Mouse (Mus musculus) layer of hippocampus, adult 11-12 months (tissue): Measurements from ENCODE around the gene Itgax.
"Not testable (repeated sequence)": the region's sequence is repeated elsewhere in the genome, so short reads cannot be mapped to it uniquely, and the experiment has no call there.

Experiments used
- DNase-seq: peaks from one replicate; pipeline ENCODE4 v3.0.0; 2022; ENCODE audit warnings: low spot score

The Itgax gene

DNA sequence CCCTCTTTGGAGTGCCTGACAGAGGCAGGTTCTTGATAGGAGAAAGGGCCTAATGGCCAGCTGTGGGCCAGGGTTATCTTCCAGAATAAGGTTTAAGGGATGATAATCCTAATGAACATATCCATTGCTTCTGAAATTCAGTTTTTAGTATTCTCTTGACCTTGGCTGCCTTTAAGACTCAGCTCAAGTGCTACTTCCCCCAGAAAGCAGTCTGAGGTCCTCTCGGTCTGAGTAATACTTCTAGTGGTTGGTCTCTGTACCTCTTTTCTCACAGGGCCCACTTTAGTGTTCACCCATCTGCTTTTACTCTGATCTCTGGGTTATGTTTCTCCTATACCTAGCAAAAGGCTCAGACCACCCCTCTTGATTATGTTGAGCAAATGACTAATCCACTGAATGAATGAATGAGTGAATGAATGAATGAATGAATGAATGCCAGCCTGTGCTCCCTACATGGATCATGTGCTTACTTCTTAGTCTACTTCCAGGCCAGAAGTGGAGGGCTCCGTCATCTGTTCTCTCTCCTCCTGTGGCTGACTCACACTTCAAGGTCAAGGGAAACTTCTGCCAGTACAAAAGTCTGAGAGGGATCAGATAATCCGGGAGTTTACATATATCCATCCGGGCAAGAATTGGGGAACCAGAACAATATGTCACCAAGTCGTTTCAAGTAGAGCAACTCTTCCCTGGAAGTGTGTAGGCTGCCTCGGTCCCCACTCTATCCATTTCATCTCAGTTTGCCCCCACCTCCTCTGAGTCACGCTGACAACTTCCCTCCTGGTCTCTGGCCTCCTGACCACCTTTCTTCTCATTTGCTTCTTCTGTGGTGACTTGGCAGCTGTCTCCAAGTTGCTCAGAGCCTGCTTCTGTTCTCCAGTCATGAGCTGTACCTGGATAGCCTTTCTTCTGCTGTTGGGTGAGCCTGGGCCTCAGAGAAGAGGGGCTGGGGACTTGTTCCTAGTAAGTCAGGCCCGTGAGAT, at the start of gene Itgax:
Gene Itgax, plus strand, starts transcription at position 807 of the 980 bp plus-strand sequence.
- no peak for DNase-seq

DNA sequence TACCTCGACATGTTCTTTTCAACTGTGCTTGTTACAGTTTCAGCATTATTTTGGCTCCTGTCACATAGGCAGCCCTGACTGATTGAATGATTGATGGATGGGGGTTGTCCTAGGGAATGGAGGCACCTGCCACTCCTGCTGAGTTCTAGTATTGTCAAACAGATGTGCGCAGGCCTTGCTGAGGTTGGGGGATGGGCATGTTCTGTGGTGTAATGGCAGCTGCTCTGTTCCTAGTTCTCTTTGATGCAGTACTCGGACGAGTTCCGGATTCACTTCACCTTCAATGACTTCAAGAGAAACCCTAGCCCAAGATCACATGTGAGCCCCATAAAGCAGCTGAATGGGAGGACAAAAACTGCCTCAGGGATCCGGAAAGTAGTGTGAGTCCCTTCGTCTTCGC, 49.3 kb upstream of the Itgax start:
- no peak for DNase-seq

DNA sequence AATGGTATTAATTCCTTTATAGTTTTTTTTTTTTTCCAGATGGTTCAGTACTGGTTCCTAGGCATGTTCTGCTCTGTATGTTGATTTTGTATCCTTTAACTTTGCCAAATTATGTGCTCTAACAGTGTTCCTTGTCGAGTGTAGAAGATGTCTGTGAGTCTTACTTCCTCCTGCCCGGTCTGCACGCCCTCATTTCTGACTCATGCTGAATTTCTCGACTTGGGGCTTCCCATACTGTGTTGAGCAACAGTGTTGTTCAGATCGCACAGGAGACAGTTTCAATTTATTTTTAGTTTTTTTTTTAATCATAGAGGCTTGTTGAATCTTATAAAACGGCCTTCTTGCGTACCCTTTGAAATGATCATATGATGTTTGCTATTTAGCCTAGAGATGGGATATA, 40.2 kb upstream of the Itgax start:
- no peak for DNase-seq

DNA sequence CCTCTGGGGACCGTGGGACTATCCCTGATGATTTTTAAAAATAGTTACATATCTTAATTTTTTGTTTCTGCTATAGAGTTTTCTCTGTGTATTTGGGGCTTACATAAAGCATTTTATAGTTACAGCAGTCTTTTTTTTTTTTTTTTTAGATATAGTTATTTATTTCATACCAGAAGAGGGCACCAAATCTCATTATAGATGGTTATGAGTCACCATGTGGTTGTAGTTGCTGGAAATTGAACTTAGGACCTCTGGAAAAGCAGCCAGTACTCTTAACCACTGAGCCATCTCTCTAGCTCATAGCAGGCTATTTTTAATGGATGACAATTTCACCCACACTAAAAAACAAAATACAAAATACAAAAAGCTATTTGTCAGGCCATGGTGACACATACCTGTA, 31.2 kb upstream of the Itgax start:
- no peak for DNase-seq

DNA sequence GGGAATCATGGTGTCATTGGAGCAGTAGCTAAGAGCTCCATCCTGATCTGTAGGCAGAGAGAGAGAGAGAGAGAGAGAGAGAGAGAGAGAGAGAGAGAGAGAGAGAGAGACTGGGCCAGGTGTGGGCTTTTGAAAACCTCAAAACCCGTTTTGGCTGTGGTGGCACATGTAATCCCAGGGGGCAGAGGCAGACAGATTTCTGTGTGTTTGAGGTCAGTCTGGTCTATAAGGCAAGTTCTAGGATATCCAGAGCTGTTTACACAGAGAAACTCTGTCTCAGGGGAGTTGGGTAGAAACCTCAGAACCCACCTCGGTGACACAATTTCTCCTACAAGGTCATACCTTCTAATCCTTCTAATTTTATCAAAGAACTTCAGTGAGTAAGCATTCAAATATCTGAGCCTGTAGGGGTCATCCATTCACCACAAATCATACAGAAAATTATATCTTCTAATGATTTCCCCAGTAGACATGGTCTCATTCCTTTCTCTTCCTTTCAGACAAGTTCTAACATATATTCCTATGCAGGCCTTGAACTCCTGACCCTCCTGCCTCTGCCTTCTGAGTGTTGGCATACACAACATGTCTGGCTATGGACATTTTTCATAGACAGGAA, 28.5 kb upstream of the Itgax start:
- DNase-seq, result no peak

DNA sequence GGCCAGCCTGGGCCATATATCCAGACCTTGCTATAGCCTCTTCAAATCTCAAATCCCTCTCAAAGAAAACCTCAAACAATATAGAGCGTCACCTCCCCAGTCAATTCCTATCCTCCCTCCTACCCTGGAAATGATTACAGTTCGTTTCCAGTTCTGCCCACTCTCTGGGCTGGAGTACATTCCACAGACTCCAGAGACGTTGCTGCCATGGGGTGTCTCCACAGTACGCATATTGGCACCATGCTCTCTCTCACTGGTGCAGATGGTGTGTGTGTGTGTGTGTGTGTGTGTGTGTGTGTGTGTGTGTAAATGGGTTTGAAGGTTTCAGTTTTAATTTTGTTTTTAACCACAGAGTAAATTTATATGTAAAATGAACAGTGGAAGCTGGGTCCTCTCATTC, 24.1 kb upstream of the Itgax start:
- DNase-seq, result peak; percentile 43

DNA sequence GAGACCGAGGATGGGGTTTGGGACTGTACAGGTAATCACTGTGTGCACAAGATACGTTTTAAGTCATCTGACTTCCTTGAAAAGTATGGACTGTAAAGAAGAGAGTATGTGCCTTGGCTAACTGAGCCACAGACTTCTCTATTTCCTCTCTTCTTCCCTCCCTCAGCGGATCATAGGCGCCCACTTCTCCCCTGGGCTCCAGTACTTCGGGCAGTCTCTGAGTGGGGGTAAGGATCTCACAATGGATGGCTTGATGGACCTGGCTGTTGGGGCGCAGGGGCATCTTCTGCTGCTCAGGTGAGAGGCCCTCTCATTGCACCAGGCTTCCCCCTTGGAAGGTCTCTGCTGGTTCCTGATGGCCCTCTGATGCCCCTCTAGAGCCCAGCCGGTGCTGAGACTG, 21.9 kb upstream of the Itgax start:
- DNase-seq, result no peak

DNA sequence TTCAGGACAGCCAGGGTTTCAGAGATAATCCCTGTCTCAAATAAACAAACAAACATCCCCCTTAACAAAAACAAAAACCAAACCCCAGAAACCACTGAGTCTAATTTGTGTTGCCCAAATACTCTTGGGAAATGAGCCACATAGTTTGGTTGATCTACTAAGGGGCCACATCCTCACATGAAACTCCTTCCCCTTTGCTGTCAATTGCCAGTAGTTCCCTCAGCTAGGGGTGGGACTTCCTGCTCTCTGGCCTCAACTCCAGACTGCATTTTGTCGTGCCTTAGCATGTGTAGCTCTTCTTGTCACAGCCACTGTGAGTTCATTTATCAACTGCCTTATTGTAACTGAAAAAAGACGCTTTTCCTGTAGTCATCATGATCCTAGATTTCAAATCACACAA, 19.0 kb upstream of the Itgax start:
- no peak for DNase-seq

DNA sequence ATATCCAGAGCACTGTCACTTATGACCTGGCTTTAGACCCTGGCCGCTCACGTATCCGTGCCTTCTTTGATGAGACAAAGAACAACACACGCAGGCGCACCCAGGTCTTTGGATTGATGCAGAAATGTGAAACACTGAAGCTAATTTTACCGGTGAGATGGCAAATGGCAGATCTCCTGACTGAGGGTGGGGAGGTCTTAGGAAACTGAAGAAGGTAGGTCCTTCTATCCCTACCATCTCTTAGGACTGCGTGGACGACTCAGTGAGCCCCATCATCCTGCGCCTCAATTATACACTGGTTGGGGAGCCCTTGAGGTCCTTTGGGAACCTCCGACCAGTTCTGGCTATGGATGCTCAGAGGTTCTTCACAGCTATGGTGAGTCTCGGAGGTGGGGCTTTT, 17.2 kb upstream of the Itgax start:
- no peak for DNase-seq

DNA sequence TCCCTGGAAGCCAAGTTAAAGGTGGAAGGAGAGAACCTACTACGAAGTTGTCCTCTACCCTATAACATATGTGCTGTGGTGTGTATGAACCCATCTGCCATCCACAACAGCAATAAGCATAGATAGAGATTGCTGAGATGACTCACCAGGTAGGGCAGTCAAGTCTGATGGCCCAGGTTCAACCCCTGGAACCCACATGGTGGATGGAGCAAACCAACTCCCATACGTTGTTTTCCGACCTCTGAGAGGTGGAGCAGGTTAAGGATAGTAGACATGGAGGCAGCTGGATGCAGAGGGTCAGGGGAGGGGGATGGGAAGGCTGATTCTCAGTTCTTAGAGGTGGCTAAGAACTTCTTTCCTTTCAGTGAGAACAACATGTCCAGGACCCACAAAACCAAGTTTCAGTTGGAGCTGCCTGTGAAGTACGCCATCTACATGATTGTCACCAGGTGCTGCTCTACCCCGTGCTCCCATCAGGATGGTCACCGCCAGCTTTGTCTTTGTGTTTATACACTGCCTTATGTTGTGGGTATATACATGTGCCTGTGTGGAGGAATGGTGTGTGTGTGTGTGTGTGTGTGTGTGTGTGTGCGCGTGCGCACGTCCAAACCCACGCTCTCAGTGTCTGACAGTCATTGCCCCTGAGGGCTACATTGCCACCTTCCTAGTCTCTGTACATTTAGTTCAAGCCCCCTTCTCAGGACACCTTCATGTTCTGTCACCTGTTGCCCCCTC, 14.8 kb upstream of the Itgax start:
- no peak for DNase-seq

DNA sequence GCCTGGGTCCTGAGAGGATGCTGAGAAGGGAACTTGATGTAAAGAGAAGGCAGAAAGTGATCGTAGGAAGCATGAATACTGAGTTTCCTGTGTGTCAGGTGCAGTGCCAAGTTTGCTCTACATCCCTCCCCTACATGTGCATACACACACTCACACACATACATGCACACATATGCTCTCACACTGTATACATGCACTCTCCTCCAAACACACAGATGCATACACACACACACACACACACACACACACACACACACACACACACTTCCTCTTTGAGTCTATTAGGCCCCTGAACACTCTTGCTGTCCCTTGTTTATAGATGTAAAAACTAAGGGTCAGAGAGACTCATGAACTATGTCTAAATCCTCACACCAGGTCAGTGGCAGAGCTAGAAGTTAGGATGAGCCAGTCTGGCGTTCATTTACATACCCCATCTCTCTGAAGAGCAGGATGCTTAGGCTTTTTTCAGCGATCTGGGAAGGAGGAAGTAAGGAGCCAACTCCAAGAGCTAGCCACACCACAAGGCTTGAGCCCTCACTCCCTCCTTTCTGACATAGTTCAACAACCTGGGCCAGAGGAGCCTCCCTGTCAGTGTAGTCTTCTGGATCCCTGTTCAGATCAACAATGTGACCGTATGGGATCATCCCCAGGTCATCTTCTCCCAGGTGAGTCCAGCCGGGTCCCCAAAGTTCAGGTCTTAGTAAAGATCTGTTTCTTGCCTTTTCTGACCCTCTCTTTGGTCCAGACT, 14.0 kb upstream of the Itgax start:
- no peak for DNase-seq

DNA sequence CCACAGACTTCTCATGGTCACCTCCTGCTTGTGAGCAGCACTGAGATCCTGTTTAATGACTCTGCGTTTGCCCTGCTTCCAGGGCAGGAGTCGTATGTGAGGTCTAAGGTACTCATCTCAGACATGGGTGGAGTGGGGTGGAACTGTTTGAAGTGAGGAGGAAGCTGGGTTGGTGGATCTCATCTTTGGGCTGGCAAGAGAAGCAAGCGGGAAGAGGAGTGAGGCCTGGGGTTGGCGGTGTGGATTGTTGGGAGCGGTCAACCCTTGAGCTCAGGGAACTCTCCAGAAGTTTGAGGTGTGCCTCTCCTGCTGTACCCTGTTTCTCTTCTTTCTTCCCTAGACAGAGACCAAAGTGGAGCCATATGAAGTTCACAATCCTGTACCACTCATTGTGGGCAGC, 13.0 kb upstream of the Itgax start:
- DNase-seq, result no peak

DNA sequence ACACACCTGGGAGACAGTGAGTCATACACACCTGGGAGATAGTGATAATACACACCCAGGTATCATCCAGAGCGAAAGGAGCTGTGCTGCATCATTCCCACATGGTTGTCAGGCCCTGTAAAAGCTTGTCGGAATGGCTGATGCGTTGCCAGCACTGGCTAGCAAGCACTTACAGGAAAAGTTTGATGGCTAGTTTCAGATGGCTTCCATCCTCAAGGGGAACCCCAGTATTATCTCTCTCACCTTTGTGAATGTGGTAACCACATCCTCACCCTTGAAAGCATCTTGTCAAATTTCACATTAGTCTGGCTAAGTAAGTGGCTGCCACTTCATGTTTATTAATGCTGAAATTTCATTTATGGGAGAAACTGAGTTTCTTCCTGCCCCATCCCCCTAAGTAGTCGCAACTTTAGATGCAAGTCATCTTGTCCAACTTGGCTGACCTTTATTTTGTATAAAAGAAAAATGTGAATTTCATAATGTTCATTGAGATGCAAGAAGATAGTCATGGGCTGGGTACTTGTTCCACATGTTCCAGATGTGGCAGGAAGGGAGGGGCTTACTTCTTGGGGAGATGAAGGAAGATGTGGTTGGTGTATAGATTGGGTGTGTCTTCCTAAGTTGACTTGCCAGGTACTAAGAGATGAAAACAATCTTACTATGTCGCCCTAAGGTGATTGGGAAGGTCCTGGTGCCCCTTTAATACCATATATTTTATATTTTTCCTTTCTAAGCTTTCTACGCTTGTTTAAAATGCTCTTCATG, 9.4 kb upstream of the Itgax start:
- no peak for DNase-seq

DNA sequence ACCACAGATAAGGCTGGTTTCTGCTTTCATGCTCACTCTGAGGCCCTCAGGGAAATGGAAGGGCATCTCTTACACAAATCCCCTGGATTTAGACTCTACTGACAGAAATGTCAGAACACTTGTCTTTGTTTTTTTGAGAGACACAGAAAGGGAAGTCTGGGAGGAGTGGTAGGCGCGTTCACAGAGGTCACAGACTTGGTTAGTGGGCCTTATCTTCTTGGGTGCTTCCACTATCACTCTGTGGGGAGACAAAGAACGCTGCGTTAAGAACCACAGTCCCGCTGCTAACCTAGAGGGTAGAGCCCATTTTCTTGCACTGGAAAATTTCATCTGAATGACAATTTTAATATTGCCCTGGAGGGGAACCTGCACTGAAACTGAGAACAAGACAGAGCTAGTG, 2.8 kb downstream of the Itgax start:
- DNase-seq, result no peak

DNA sequence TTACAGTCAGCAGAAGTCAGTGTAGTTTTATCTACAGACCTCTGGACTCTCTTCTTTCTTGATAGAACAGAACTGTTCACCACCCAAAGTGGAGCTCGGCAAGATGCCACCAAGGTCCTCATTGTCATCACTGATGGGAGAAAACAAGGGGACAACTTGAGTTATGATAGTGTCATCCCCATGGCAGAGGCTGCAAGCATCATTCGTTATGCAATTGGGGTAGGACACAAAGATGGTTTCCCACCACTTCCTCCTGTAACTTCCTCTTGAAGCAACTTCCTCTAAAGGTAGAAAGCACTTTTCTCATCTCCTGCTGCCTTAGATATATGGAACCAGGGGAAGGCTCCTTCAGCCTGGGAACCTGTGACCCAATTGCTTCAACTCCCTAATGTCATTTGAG, 4.2 kb downstream of the Itgax start:
- no peak for DNase-seq

DNA sequence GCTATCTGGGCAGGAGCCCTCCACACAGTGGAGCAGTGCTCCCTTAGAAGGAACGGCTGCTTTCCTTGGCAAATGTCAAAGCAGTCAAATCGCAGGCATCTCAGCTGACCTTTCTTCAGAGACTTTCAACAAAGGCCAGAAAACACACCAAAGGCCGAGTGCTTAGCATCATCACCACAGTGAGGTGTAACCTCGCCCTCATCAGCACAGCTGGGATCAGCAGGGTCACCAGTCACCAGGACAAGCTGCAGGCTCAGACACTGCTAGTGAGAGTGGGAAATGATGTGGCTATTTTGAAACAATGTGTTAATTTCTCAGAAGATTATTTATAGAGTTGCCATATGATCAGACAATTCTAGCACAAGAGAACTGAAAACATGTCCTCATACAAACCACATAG, 7.6 kb downstream of the Itgax start:
- no peak for DNase-seq

DNA sequence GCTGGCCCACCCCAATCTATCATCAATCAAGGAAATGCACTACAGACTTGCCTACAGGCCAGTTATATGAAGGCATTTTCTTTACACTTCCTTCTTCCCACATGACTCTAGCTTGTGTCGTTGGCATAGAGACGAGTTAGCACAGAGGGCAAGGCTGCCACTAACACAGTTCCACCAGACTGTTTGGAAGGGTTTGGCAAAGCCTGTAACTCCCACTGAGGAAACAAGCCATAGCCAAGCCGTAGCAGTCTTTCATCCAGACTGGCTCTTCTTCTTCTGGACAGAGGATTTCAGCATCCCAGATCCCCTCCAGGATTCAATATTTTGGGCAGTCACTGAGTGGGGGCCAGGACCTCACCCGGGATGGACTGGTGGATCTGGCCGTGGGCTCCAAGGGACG, 10.3 kb downstream of the Itgax start:
- no peak for DNase-seq

DNA sequence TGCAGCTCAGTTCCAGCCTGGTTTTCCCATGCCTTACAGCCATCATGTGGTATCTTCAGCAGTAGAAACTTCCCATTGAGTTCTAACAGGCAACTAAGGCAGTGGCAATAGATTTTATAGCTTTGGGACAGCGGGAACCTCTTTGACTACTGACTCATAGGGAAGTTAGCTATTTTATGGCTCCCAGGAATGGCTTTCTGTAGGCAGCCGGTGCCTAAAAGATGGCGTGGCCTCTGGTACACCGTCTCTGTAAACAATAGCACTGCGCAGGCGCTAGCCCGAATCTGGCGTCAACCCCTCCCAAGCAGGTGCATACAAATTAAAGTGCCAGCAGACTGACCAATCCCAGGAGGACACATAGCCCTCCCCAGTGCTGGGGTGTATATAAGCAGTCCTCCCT, 21.6 kb downstream of the Itgax start:
- DNase-seq, result no peak

DNA sequence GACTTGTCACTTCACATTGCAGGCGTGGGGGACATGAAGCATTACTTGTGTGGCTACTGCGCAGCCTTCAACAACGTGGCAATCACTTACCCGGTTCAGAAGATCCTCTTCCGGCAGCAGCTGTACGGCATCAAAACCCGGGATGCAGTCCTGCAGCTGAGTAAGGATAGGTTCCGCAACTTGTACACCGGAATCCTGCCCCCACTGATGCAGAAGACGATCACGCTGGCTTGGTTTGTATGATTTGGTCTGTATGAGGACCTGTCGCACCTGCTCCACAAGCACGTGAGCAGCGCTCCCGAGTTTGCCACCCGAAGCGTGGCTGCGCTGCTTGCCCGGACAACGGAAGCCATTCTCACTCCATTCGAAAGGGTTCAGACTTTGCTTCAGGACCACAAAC, 24.7 kb downstream of the Itgax start, which contains the start of gene Itgad:
Gene Itgad, plus strand, starts transcription at position 301 of the 400 bp plus-strand sequence.
- DNase-seq, result no peak

DNA sequence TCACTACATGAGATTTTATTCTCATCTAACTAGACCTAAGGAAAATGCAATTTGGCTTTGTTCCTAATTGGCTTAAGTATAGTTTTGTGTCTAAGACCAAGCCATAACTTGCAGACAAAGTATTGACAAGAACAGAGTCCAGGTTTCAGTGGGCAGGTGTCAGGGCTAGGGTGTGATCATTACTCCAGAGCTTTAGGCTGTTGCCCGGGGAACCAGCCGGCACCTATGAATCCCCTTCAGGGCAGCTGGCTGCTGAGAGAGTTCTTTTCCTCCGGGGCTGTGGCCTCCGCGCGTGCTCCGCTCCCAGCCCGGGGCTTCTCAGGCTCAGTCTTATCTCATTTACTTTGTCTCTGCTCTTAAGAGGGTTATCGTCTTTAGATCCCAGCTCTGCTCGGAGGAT, 25.6 kb downstream of the Itgax start:
- DNase-seq, result no peak

DNA sequence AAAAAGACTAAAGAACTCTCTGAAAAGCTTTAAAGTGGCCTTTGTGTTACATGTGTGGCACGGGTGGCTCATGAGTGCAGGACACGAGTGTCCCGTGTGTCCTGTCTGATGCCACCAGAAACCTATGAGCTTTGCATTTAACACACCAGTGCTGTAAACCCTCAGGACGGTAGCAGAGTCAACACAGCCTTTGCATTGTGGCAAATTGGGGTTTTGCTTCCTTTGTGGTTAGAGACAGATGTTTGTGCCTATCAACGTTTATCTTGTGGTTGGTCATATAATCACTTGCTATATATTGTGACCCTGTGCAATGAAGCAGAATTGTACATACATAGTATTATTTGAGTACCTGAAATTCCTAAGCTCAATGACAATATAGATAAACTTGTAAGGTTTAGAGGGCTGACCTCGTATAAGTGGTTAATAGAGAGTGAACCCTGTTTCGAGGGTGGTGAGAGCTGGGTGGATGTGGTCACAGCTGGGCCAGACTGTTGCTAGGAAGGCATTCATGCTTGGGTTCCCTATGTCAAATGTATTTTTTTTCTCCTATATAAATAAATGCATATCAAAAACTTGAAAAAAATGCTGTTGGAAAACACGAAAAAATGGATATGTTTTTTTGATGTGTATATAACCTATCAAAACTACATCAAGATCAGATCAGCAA, 29.5 kb downstream of the Itgax start:
- not testable (repeated sequence) for DNase-seq
